Mouse (Mus musculus) brain, adult 2 months (tissue): ENCODE data around the gene Tmigd1.

Source experiments
- DNase-seq: peaks from one replicate; pipeline ENCODE4 v3.0.0; 2011; ENCODE audit warnings: low read depth, low spot score

Gene Tmigd1

DNA sequence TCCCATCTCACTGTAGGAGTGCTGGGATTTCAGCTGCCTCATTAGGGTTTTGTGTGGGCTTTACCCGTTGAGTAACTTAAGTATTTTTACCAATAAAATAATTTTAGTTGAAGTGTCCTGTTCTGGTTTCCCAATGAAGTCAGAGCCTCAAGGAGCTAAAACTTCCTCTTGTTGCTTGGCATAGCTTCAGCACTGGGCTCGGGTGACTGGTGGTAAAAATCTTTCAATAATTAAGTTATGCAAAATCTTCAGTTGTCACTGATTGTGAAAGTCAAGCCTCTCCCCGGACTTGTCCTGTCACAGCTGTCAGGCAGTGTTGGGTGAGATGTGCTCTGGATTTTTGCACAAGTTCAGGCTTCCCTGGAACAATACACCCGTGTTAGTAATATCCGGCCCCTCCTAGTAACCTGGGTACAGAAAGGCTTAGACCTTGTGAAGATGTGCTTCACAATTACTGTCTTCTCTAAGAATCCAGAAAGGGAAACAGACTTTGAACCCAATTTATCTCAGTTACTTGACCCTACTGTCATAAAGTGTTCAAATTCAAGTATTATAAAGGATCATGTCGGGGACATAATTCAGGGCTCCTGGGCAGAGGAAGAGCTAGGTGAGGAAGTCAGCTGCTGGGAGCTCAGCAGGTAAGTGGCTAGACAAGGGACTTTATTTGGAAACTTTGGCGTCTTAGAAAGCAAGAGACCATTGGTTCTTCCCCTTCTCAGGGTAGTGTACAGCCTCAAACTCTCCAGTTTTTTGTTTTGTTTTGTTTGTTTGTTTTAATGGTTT is at the start of gene Tmigd1:
TSS of gene Tmigd1 (plus strand) at position 581 of the 783 bp plus-strand sequence.
- no peak for DNase-seq

DNA sequence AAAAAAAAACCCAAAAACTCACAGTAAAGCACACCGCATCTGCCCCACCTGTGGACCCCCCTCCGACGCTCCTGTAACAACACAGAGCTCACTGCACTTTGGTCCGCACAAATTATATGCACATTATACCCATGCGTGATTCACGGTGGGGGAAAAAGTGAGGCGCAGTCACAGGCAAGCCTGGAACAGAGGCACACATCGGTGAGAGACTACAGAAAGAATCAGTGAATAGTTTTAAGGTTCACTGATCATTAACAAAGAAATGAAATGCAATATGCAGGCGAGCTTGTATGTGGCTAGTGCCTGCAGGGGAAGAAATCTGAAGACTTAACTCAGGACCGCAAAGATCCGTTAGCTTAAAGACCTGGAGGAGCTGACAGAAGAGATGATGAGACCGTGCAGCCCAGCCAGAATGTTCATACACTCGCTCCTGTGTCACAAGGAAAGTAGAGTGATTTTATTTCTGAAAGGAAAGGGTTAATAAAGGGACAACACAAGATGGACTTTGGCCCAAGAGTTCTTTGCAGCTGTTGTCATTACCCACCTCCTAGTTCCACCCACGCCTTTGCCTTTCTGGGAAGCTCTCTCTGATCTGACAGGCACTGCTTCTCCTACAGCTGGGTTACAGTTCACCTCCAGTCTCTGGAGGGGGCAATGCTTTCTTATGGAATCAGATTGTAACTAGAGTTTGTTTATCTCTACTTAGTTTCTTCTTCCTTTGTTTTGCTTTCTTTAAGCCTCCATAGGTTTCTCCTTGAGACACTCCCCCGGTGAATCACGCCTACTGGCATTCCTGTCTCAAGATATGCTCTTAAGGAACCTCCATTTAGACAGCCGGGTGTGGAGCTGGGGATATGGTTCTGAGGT is 47.3 kb upstream of the Tmigd1 start:
- DNase-seq: no peak

DNA sequence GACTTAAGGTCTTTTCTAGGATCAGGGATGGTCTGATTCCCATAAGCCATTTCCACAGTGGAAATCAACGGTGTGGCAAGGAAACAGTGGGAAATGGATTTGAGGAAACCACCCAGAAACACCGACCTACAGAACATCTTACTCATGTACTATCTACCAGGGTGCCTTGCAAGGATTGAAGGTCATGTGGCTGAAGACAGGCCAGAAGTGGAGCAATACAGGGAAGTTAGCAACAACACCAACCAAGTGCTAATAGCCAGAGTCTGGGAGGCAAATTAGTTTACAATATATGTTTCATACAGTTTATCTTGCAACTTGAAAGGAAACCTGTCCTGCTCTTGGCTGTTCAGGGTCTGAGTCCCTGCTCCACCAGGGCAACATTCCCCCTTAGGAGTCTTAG is 45.4 kb upstream of the Tmigd1 start:
- DNase-seq: no peak

DNA sequence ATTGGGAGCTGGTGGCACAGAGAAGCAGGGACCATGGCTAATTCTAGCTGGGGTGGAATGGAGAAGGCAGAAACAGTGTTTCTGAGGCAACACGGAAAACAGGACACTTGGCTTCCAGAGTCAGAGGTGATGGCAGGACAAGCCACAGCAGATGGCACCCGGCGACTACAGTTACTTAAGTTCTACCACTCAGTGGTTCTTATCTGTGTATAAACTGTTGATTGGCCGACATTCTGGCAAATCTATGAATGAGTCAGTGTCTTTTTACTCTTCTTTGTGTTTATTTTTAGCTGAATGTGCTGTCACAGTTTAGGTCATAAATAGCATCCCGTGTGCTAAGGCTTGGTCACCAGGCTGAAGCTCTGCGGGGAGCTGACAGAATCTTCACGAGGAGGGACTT is 44.8 kb upstream of the Tmigd1 start:
- peak; percentile 82 for DNase-seq

DNA sequence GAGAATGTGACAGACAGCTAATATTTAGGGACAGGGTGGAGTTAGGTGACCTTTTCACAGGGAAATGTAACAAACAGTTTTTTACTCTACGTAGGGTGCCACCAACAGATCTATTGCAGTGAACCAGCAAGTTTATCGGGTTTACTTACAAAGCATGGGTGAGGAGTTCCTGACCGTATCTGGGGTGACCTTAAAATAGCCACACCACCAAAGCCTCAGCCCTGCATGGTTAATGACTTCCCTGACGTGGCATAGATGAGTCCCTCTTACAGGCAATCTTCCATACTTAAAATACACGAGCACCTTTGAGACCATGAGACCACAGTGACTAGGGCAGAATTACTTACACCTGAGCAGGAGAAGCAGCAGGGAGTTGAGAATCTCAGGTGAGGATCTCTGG is 43.2 kb upstream of the Tmigd1 start:
- DNase-seq: no peak

DNA sequence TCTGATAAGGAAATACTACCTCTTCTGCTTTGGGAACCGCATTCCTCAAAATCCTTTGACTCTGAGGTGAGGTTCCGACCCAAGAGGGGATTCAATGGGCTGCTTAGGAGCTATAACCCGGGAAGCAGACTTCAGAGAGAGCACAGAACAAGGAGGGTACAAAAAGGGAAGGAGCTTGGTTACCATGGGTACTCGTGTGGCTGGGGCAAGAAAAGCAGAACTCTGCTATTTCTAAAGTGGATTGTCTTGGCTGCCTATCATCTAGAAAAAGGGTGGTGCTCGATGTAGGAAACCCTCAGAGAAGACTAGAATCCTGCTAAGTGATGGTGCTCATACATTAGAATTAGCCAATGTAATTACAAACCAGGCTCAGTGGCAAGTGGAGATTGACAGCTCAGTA is 42.7 kb upstream of the Tmigd1 start:
- DNase-seq: peak; percentile 29

DNA sequence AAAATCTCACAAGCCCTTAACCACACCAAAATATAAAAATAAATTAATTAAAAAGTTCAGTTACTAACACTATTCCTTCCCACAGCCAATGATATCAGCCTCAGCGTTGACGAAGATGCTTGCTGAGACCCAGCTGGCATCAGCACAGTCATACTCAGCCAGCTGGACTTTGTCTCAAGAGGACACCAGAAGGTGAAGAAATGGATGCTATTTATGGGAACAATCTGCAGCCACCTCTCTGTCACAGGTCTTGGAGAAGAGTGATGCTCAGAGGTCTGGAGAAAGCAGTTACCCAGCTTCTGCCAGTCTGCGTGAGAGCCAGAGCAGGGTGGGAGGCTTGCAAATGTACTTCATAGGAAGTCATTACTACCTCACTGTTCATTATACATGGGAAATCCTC is 40.8 kb upstream of the Tmigd1 start:
- DNase-seq: peak; percentile 93

DNA sequence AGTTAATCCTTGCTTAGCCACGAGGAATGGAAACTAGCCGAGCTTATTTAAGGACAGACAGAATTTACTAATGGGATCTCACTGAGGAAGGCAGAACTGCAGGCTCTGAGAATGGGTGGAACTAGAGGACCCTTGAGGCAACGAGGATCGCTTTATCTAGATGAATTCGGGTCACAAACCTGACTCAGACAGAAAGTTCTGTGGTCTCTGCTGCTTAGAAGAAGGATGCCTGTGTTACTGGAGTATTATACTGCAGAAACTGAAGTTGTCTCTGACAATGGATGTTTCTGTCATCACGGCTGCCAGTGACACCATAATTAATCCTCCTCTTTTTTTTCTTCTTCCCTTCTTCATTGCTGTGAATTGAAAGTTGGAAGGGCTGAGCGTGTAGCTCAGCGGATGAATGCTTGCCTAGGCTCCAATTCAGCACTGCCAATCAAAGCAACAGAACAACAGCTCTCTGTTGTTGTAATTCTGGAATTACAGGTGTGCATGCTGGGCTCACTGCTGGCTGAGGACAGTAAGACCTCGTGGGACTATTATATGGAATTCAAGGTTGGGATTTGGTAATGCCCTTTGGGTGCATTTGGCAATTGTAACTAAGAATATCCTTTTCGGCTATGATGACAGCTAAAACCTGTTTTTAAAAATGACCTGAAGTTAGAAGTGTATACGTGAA is 29.3 kb upstream of the Tmigd1 start:
- no peak for DNase-seq

DNA sequence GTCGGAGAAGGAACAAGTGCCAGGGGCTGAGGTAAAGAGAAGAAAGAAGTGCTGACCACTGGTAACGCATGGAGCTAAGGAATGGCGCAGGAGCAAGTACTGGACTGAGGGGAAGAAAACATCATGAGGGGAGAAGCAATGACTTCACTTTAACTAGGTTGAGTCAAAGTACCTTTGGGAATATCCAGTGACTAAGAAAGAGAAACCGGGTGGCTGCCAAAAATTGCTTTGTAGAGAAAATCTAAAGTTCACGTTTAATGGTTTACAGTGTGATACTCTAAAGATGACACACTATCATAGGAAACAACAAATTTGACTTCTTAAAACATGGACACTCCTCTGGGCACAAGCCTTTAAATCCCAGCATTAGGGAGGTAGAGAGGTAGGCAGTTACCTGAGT is 28.1 kb upstream of the Tmigd1 start:
- no peak for DNase-seq

DNA sequence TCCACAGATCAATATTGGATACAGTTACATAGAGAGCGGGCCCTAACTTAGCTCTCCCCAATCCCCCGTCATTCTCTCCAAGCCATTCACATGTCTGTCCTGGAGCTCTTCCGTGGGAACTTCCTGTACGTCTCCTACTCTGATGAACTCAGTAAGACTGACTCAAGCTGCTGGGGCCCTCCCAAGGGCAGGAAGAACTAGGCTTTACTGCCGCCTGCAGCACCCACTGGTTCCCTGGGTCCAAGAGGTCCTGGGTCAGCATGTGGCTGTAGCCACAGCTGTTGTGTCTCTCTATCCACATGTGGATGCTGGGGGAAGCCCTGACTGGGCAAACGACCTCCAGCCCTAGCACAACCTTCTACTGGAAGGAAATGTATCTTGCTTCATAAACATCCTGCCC is 27.2 kb upstream of the Tmigd1 start:
- no peak for DNase-seq

DNA sequence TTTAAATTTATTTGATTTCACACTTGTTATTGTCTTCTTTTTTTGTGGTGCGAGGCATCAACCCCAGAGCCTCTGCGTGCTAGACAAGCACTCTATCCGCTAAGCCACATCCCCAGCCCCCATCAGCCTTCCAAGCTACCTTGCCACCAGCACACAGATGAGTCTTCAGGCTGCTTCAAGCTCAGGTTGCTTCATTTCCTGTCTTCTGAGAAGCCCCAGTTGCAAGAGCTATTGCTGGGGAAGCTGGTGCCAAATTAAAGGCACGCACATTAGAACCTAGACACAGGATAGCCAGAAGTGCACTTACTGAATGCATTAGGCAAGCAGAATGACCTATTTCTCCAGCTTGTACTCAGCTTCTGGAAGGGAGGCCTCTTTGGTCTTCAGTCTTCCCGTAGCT is 22.1 kb upstream of the Tmigd1 start:
- DNase-seq: no peak

DNA sequence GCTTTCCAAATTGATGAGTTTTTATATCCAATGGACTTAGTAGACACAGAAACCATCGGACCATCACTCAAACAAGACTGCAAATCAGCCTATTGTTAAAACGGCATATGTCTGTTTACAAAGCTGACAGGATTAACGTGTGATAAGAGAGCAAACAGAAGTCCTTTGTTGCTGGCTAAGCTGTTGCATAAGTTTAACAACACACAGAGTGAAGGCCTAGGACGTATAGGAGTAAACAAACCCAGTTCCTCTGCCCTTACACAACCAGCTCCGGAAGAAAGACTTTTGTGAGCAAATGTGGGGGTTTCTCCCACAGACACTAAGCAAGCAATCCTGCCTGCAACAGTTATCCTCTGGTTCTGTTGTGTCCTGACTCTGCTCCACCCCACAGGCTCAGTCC is 17.5 kb upstream of the Tmigd1 start:
- no peak for DNase-seq

DNA sequence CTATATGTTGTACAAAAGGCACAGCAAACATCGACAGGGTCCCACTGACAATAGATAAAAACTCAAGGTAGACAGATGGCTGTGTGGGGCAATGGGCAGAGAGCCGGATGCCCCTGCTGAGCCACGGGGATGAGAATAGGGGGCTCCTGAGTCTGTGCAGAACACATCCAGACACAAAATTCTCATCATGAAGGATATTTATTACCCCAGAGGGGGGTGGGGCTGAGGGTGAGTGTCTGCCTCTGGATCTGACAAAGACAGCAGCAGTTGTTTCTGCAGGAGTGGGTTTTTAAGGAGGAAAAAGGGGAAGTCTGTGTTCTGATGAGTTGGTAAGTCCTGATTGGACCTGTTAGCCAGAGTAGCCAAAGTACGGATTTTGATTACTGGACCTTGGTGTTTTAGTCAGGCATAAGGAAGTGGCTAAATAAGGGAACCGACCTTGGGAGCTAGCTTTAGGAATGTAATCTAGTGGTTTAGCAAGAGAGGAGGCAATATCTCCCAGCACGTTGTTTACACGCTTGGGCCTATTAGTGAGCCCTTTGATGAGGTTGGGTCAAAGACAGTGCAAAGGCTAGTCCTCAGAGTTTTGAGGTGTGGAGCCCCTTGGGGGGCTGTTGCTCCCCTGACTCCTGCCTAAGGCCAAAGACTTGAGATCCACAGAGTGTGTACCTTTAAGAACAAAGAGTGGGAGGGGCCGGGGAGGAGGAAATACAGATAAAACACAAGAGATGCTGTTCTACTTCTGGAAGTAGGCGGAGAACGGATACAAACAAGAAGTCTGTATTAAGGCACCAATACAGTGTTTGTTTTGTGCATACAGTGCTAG is 12.4 kb upstream of the Tmigd1 start:
- DNase-seq: peak; percentile 45

DNA sequence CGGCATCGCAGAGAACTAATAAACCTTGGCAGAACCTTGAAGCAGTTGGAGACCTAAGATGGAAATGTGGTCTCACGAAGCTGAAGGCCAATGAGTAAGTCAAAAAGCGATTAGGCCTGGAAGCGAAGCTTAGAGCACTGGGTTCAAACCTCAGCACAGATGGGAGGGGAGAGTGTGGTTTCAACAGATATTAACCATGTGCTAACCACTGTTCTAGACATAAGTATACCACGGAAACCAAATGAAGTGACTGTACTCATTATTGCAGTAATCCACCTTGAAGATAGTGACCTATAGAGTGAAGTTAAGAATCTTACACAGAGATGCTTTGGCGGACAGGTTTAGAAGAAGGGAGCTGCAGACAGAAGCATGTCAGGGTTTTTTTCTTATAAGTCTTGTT is 10.8 kb upstream of the Tmigd1 start:
- no peak for DNase-seq

DNA sequence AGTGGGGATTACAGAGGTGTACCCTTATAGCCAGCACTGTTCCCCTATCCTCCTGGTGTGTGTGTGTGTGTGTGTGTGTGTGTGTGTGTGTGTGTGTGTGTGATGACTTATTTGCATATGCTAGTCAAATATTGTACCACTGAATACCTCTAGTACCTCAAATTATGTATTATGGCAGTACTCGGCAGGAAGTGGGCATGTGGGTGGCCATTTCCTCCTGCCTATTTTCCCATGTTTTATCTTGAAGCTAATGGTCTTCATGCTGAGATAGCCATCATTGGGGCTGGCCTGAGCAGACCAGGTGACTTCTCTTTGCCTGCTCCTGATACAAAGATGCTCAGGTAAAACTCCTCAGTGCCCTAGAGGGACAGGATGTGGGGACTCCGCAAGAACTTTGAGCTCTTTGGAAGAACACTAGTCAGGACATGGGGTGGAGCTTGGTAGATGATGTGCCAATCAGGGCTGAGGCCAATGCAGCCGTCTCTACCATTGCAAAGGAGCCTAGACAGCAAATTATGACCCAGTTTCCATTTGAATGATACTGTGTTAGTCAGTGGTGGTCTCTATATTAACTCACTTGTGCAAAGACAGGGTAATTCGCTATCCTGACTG is 10.1 kb upstream of the Tmigd1 start:
- DNase-seq: no peak

DNA sequence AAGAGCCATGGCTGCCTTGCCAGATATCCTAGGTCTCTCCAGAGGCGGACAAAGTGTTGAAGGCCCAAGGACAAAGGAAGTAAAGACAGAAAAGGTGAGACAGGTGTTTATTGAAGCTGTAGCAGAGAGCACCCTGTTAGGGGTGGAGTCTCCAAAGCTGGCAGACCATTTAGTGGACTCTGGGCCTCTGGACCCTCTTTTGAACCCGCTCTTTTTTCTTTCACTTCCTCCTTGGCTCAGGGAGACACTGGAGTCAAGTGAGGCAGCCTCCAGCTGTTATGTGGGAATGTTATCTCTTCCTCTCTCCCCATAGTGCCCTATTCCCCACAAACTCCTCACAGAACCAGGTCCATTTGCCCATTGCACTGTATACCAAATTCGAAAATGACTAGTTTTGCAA is 9.0 kb upstream of the Tmigd1 start:
- DNase-seq: no peak

DNA sequence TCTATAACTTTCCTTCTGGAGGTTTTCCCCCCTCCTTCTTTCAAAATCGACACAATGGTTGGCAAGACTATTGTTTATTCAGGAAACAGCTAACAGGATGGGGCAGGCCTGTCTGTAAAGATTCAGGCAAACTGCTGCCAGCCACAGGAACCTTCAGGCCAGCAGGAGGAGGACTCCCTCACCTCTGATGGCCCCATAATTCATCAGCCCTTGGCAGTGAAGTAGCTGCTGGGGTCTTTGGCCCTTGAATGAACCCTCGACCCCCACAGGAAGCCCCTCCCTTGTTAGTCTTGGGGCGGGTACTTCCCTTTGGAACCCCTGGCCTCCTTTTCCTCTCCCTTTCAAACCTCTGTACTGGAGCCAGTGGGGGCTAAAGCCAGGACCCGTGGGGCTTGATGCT is 8.4 kb upstream of the Tmigd1 start:
- no peak for DNase-seq

DNA sequence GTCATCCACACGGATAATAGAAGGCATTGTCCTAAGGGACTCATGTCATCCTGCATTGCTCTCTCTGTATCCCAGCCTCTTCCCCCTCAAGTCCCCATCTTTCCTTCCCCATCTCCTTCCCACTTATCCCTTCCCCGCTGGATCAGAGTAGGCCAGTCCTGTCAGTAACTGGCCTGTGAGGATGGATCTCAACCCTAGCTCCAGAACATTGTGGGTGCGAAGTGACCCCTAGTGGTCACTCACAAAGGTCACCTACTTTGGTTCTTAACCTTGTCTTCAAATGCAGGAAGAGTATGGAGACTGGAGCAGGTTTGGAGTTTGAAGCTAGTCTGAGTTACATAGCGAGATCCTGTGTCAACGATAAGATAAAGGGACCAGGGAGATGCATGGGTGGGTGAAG is 7.7 kb upstream of the Tmigd1 start:
- peak; percentile 88 for DNase-seq

DNA sequence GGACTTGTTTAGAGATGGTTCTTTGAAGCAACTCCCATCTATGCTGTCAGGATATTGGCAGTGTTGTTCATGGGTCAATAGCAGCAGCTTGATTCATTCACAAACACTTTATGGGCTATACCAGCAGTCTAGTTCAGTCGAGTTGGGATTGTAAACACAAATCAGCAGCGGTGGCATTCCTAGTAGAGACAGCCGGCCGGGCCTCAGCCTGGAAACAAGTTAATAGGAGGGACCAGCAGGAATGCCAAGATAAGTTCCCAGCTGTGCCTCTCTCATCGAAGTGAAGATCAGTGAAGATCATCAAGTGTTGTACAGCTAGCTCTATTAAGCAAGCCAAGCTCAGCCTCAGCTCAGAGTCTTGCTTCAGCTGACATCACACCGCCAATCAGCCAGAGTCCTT is 5.6 kb upstream of the Tmigd1 start:
- no peak for DNase-seq

DNA sequence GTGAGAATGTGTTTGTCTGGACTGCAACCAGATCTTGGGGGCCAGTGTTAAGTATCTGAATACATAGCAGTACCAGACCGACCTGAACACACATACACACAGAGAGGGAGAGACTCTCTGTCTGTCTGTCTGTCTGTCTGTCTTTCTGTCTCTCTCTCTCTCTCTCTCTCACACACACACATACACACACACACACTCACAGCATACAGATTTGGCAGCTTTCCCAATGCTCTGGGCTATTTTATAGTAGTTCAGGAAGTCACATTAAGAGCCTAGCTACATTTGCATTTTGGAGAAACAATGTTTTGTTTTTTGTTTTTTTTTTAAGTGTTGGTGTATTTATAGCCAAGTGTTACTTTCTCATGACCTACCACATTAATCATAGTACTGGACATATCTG is 4.8 kb upstream of the Tmigd1 start:
- no peak for DNase-seq

DNA sequence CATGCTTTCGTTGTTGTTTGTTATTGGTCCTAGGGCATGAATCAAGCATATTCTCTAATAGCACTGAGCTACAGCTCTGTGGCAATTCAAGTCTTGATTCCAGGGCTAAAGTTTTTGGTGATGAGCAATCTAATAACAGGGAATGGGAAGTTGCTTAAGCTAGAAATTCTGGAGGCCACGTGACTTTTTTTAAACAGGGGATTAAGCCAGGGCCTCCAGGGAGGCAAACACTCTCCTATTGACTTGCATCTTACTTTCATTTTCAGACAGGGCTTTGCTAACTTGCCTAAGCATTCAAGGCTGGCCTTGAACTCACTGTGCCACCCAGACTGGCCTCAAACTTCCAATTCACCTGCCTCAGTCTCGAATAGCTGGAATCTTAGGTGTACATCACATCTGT is 4.1 kb upstream of the Tmigd1 start:
- no peak for DNase-seq
